Mouse (Mus musculus) lung, adult 2 months (tissue): ENCODE data around the gene Olfr347. TPM values are rescaled to one million over a fixed set of nuclear protein-coding genes. Genes with fewer than 3 reads are reported as not detected.

ENCODE experiments used
- DNase-seq: peaks from one replicate; pipeline ENCODE4 v3.0.0; 2022
- H3K4me1 ChIP-seq: fragments of 200-500 bp; 2 replicates; pipeline ENCODE4 v1.6.1; 2011; ENCODE audit warnings: low read length; ENCODE audit not compliant: control insufficient read depth, insufficient read depth
- H3K4me3 ChIP-seq: fragments of 200-500 bp; replicated peaks from 2 replicates; pipeline ENCODE3; 2011; ENCODE audit warnings: low read depth, mild to moderate bottlenecking, control low read depth, low read length; ENCODE audit errors: extremely low read depth
- CTCF ChIP-seq: fragments of 200-500 bp; IDR thresholded peaks from 2 replicates; pipeline ENCODE4 v1.5.1; 2011; ENCODE audit warnings: mild to moderate bottlenecking, low read length, control low read depth; ENCODE audit not compliant: insufficient read depth
- POLR2A ChIP-seq: fragments of 200-500 bp; IDR thresholded peaks from 2 replicates; pipeline ENCODE4 v1.6.1; 2011; ENCODE audit warnings: low read depth, mild to moderate bottlenecking, control low read depth, low read length, borderline replicate concordance; ENCODE audit errors: extremely low read depth
- WGBS: fragments of 180-500 bp; shearing (Covaris S2); methylation state at CpG from one replicate; pipeline ENCODE4 v1.1.7; 2018; 5-methylcytosine and 5-hydroxymethylcytosine counted together
- polyA plus RNA-seq: library from polyadenylated mRNA; depleted of rRNA; stranded (reverse); fragments of >200 nt; gene quantifications from 2 replicates; pipeline ENCODE4 v1.2.3, GENCODE M21; 2012; rRNA removed

The Olfr347 gene
- polyA plus RNA-seq: not detected in 2 replicates

DNA sequence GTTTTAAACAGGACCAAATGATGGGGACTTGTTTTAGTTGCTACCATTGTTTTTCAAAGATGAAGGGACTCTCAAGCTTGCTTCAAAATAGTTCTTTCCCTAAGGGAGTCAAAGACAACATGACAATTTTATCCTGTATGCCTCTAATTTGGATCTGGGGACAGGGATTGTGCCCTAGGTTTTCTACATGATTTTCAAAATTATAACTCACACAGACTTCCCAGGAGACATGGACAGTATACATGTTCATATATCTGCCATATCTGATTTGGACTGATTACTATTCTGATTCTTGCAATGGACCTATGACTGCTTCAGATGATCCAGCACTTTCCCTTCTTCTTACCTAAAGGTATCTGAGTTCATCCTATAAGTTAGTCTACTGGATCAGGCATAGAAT, at the start of gene Olfr347:
Gene Olfr347 (plus strand): TSS at position 301 of the 400 bp plus-strand sequence.
- TF ChIP-seq CTCF (no peak), POLR2A (no peak)
- DNase-seq: no peak
- no peaks in the 10 kb centered on the region for H3K4me1 ChIP-seq
- no peak within 1 kb of the TSS for H3K4me3 ChIP-seq

DNA sequence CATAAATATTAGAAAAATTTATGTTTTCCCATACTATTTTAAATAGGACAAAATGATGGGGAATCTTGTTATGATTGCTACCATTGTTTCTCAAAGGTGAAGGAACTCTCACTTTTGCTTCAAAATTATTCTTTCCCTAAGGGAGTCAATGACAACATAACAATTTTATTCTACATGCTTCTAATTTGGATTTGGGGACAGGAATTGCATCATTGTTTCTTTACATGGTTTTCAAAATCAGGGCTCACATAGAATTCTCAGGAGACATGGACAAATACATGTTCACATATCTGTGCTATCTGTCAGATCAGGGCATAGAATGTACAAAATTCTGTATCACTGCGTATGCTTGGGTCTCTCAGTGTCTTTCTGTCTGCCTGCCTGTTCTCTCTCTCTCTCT, 46.2 kb upstream of the Olfr347 start, which contains the start of gene Olfr346:
Gene Olfr346 (plus strand): TSS at position 301 of the 400 bp plus-strand sequence.
- DNase-seq: no peak
- 84% methylated on average over 1 of the region's 1 CpGs for WGBS
- Histone ChIP-seq H3K4me1 (no peaks in the 10 kb centered on the region), H3K4me3 (no peak within 1 kb of the TSS)
- TF ChIP-seq POLR2A: no peak
- no peak for TF ChIP-seq CTCF

DNA sequence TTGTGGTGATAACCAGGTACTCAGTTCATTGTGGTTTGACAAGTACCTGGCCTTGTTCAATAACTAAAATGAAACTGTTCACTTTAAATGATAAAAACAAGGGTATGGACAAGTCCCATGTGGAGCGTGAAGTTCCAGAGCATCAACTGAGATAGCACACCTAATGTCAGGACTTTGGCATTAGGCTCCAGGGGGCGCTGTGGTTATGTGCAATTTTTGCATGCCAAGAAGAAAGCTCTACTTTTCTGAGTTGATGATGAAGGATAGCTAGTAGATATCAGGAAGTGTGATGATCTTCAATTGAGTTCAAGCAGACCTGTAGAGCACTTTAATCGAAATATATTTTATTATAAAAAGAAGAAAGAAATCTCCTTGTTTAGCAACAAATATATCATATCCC, 4.5 kb downstream of the Olfr347 start:
- no peak for TF ChIP-seq CTCF
- no peak for TF ChIP-seq POLR2A
- WGBS: 49% methylated on average over 3 of the region's 3 CpGs
- Histone ChIP-seq H3K4me1 (no peaks in the 10 kb centered on the region), H3K4me3 (no peak overlapping the region)
- DNase-seq: no peak

DNA sequence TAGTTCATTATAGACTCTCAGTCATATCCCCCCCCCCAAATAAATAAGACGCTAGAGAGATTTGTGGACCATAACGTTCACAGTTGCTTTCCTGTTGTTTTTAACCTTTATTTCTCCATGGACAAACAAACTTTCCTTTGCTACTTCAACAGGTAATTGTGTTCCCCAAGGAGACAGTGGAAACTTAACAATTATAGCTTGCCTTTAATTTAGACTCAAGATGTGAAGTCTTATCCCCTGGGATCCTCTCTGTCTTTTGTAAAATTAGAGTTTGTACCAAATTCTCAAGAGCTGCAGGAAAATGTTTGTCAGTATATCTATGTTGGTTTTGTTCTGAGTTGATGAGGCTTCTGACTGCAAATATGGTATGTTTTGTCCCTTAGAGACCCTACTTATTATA, 52.3 kb downstream of the Olfr347 start, which contains the start of gene Olfr348:
Gene Olfr348 (plus strand): TSS at position 301 of the 400 bp plus-strand sequence.
- WGBS: 52% methylated on average over 2 of the region's 2 CpGs
- TF ChIP-seq POLR2A: no peak
- TF ChIP-seq CTCF: no peak
- no peak within 1 kb of the TSS for H3K4me3 ChIP-seq
- no peak for DNase-seq
- H3K4me1 ChIP-seq: no peaks in the 10 kb centered on the region

Other genes starting within 250 kb of the Olfr347 start
- not detected in 2 replicates for gene Olfr341, start 249.4 kb upstream of the Olfr347 start, polyA plus RNA-seq
- gene Olfr342, start 206.9 kb upstream of the Olfr347 start, polyA plus RNA-seq: not detected in 2 replicates
- not detected in 2 replicates for gene Olfr344, start 165.2 kb upstream of the Olfr347 start, polyA plus RNA-seq
- not detected in 2 replicates for gene Olfr345, start 91.9 kb upstream of the Olfr347 start, polyA plus RNA-seq
- gene Olfr346, start 46.1 kb upstream of the Olfr347 start, polyA plus RNA-seq: not detected in 2 replicates
- not detected in 2 replicates for gene Olfr348, start 52.4 kb downstream of the Olfr347 start, polyA plus RNA-seq
- gene Olfr50, start 58.6 kb downstream of the Olfr347 start, polyA plus RNA-seq: not detected in 2 replicates
- gene Olfr3, start 85.1 kb downstream of the Olfr347 start, polyA plus RNA-seq: not detected in 2 replicates
- not detected in 2 replicates for gene Olfr350, start 114.4 kb downstream of the Olfr347 start, polyA plus RNA-seq
- gene Olfr351, start 130.8 kb downstream of the Olfr347 start, polyA plus RNA-seq: not detected in 2 replicates
- not detected in 2 replicates for gene Olfr352, start 136.6 kb downstream of the Olfr347 start, polyA plus RNA-seq
- gene Olfr353, start 161.0 kb downstream of the Olfr347 start, polyA plus RNA-seq: not detected in 2 replicates
- not detected in 2 replicates for gene Olfr354, start 173.8 kb downstream of the Olfr347 start, polyA plus RNA-seq
- not detected in 2 replicates for gene Olfr355, start 197.0 kb downstream of the Olfr347 start, polyA plus RNA-seq
- not detected in 2 replicates for gene Olfr356, start 205.2 kb downstream of the Olfr347 start, polyA plus RNA-seq